Mouse (Mus musculus): ENCODE measurements around the gene Zfp784. TPM values are rescaled to one million over a fixed set of nuclear protein-coding genes. Genes with fewer than 3 reads are reported as not detected.

Gene Zfp784
- polyA plus RNA-seq, 1 experiment from 2014 or later, result 4.4 TPM

- Histone ChIP-seq H3K9ac (ENCODE audit: low read depth, low read length) (peak overlapping the region; percentile 86), H3K4me3 (ENCODE audit: low read depth, low read length) (peak overlapping the region; percentile 79), H3K4me2 (ENCODE audit: low read depth, low read length) (peak overlapping the region; percentile 84)
Observed at GRCm38 (mm10) chr7:4995268-4996002, 42.8 kb downstream of the Zfp784 start.

GRCm38 (mm10) chr7:4993999-4994788 is 44.1 kb downstream of the Zfp784 start:
- ATAC-seq (ENCODE audit: low read depth) (no peak), DNase-seq (ENCODE audit: low spot score) (no peak)
- peaks cover 31% of the 10 kb centered on the region for H3K36me3 ChIP-seq (ENCODE audit: control insufficient read depth, insufficient read depth, low read length)
- H3K4me2 ChIP-seq (ENCODE audit: low read depth, low read length), result peak overlapping the region; percentile 84
- peaks cover 14% of the 10 kb centered on the region for H3K4me1 ChIP-seq (ENCODE audit: control insufficient read depth, insufficient read depth, low read length)
- peak overlapping the region; percentile 79; the same call in 1 of the 2 replicates for H3K4me3 ChIP-seq (ENCODE audit: low read depth, low read length)
- H3K27me3 ChIP-seq (replicated peaks; ENCODE audit: control insufficient read depth, insufficient read depth, low read length), result peaks cover 5% of the 10 kb centered on the region; the same call in 1 of the 2 replicates
- H3K9ac ChIP-seq (ENCODE audit: low read depth, low read length), result peak overlapping the region; percentile 86; the same call in 1 of the 2 replicates
- H3K9me3 ChIP-seq (ENCODE audit: control insufficient read depth, low read length), result 0 out of 2 replicates have a peak, but pooled peaks cover 8% of the 10 kb centered on the region
- H3K27ac ChIP-seq (replicated peaks; ENCODE audit: low read depth, low read length), result no peak overlapping the region
- WGBS, result 64% methylated on average over 42 of the region's 59 CpGs

More at GRCm38 (mm10) chr7:4995268-4996002, 42.8 kb downstream of the Zfp784 start:
- 4% methylated on average over 16 of the region's 19 CpGs for WGBS
- H3K27ac ChIP-seq (replicated peaks; ENCODE audit: low read depth, low read length), result peak overlapping the region; percentile 53
- peaks cover 5% of the 10 kb centered on the region; the same call in 1 of the 2 replicates for H3K27me3 ChIP-seq (replicated peaks; ENCODE audit: control insufficient read depth, insufficient read depth, low read length)
- DNase-seq (ENCODE audit: low spot score) (no peak), ATAC-seq (ENCODE audit: low read depth) (no peak)
- H3K4me1 ChIP-seq (ENCODE audit: control insufficient read depth, insufficient read depth, low read length), result peaks cover 14% of the 10 kb centered on the region
- peaks cover 31% of the 10 kb centered on the region for H3K36me3 ChIP-seq (ENCODE audit: control insufficient read depth, insufficient read depth, low read length)
- 0 out of 2 replicates have a peak, but pooled peaks cover 8% of the 10 kb centered on the region for H3K9me3 ChIP-seq (ENCODE audit: control insufficient read depth, low read length)

- H3K27me3 ChIP-seq (replicated peaks; ENCODE audit: control insufficient read depth, insufficient read depth, low read length), result peaks cover 5% of the 10 kb centered on the region; the same call in 1 of the 2 replicates
- H3K4me1 ChIP-seq (ENCODE audit: control insufficient read depth, insufficient read depth, low read length), result peaks cover 14% of the 10 kb centered on the region
- no peak for ATAC-seq (ENCODE audit: low read depth)
- H3K4me2 ChIP-seq (ENCODE audit: low read depth, low read length), result peak overlapping the region; percentile 84; the same call in 1 of the 2 replicates
- 0 out of 2 replicates have a peak, but pooled peaks cover 8% of the 10 kb centered on the region for H3K9me3 ChIP-seq (ENCODE audit: control insufficient read depth, low read length)
- H3K4me3 ChIP-seq (ENCODE audit: low read depth, low read length), result no peak overlapping the region
- H3K36me3 ChIP-seq (ENCODE audit: control insufficient read depth, insufficient read depth, low read length), result peaks cover 31% of the 10 kb centered on the region
- H3K9ac ChIP-seq (ENCODE audit: low read depth, low read length), result peak overlapping the region; percentile 19; the same call in 1 of the 2 replicates
- no peak for DNase-seq (ENCODE audit: low spot score)
- no peak overlapping the region for H3K27ac ChIP-seq (replicated peaks; ENCODE audit: low read depth, low read length)
- 55% methylated on average over 28 of the region's 55 CpGs for WGBS
Observed at GRCm38 (mm10) chr7:4993347-4993998, 44.8 kb downstream of the Zfp784 start.

- no peak for ATAC-seq (ENCODE audit: low read depth)
- 60% methylated on average over 2 of the region's 2 CpGs for WGBS
- Histone ChIP-seq H3K27ac (replicated peaks; ENCODE audit: low read depth, low read length) (no peak overlapping the region), H3K27me3 (replicated peaks; ENCODE audit: control insufficient read depth, insufficient read depth, low read length) (no peaks in the 10 kb centered on the region), H3K9ac (ENCODE audit: low read depth, low read length) (no peak overlapping the region), H3K9me3 (ENCODE audit: control insufficient read depth, low read length) (0 out of 2 replicates have a peak, but pooled peaks cover 8% of the 10 kb centered on the region), H3K36me3 (ENCODE audit: control insufficient read depth, insufficient read depth, low read length) (peaks cover 21% of the 10 kb centered on the region), H3K4me2 (ENCODE audit: low read depth, low read length) (no peak overlapping the region), H3K4me3 (ENCODE audit: low read depth, low read length) (no peak overlapping the region), H3K4me1 (ENCODE audit: control insufficient read depth, insufficient read depth, low read length) (no peaks in the 10 kb centered on the region)
- no peak for DNase-seq (ENCODE audit: low spot score)
Observed at GRCm38 (mm10) chr7:4988250-4988649, 50.0 kb downstream of the Zfp784 start.

Other genes with a start within 250 kb of the Zfp784 start
- 5.5 and 6.6 TPM in 2 replicates for gene Tmem238, start 248.8 kb downstream of the Zfp784 start, polyA plus RNA-seq (2014; fragmentation: Nextera tagmentation; extraction: Ambion mirVana)
- gene Rpl28, start 245.6 kb downstream of the Zfp784 start, polyA plus RNA-seq (2014; fragmentation: Nextera tagmentation; extraction: Ambion mirVana), result 275 and 300 TPM in 2 replicates
- gene Ube2s, start 225.9 kb downstream of the Zfp784 start, polyA plus RNA-seq (2014; fragmentation: Nextera tagmentation; extraction: Ambion mirVana), result 347 and 359 TPM in 2 replicates
- gene Shisa7, start 193.8 kb downstream of the Zfp784 start, polyA plus RNA-seq (2014; fragmentation: Nextera tagmentation; extraction: Ambion mirVana), result 0.68 and 0.76 TPM in 2 replicates
- 6.5 and 7.0 TPM in 2 replicates for gene Isoc2b, start 168.2 kb downstream of the Zfp784 start, polyA plus RNA-seq (2014; fragmentation: Nextera tagmentation; extraction: Ambion mirVana)
- gene Isoc2a, start 161.3 kb downstream of the Zfp784 start, polyA plus RNA-seq (2014; fragmentation: Nextera tagmentation; extraction: Ambion mirVana), result 1.3 and 1.6 TPM in 2 replicates
- gene Gm36210, start 131.9 kb downstream of the Zfp784 start, polyA plus RNA-seq (2014; fragmentation: Nextera tagmentation; extraction: Ambion mirVana), result 0.35 TPM in 1 of 2 replicates, not detected in the other
- gene Zfp628, start 123.2 kb downstream of the Zfp784 start, polyA plus RNA-seq (2014; fragmentation: Nextera tagmentation; extraction: Ambion mirVana), result 3.7 and 4.0 TPM in 2 replicates
- gene Nat14, start 116.4 kb downstream of the Zfp784 start, polyA plus RNA-seq (2014; fragmentation: Nextera tagmentation; extraction: Ambion mirVana), result 1.9 and 2.6 TPM in 2 replicates
- 8.1 and 8.7 TPM in 2 replicates for gene Ssc5d, start 112.7 kb downstream of the Zfp784 start, polyA plus RNA-seq (2014; fragmentation: Nextera tagmentation; extraction: Ambion mirVana)
- gene Sbk2, start 74.0 kb downstream of the Zfp784 start, polyA plus RNA-seq (2014; fragmentation: Nextera tagmentation; extraction: Ambion mirVana), result 0.64 and 0.92 TPM in 2 replicates
- gene Sbk3, start 67.3 kb downstream of the Zfp784 start, polyA plus RNA-seq (2014; fragmentation: Nextera tagmentation; extraction: Ambion mirVana), result 0.06 and 0.08 TPM in 2 replicates
- 23.0 and 30.4 TPM in 2 replicates for gene Zfp579, start 42.3 kb downstream of the Zfp784 start, polyA plus RNA-seq (2014; fragmentation: Nextera tagmentation; extraction: Ambion mirVana)
- gene Zfp524, start 24.0 kb downstream of the Zfp784 start, polyA plus RNA-seq (2014; fragmentation: Nextera tagmentation; extraction: Ambion mirVana), result 14.5 and 16.5 TPM in 2 replicates
- gene Fiz1, start 23.7 kb downstream of the Zfp784 start, polyA plus RNA-seq (2014; fragmentation: Nextera tagmentation; extraction: Ambion mirVana), result 31.1 and 32.8 TPM in 2 replicates
- gene Gm44973, start 22.9 kb downstream of the Zfp784 start, polyA plus RNA-seq (2014; fragmentation: Nextera tagmentation; extraction: Ambion mirVana), result 1.5 TPM in 1 of 2 replicates, not detected in the other
- 5.3 and 5.8 TPM in 2 replicates for gene Zfp865, start 18.1 kb downstream of the Zfp784 start, polyA plus RNA-seq (2014; fragmentation: Nextera tagmentation; extraction: Ambion mirVana)
- gene Ccdc106, start 17.9 kb downstream of the Zfp784 start, polyA plus RNA-seq (2014; fragmentation: Nextera tagmentation; extraction: Ambion mirVana), result 21.6 and 30.7 TPM in 2 replicates
- not detected in 2 replicates for gene 4632433K11Rik, start 4.3 kb downstream of the Zfp784 start, polyA plus RNA-seq (2014; fragmentation: Nextera tagmentation; extraction: Ambion mirVana)
- 34.9 and 44.1 TPM in 2 replicates for gene Zfp580, start 13.1 kb upstream of the Zfp784 start, polyA plus RNA-seq (2014; fragmentation: Nextera tagmentation; extraction: Ambion mirVana)
- 105 and 114 TPM in 2 replicates for gene U2af2, start 23.7 kb upstream of the Zfp784 start, polyA plus RNA-seq (2014; fragmentation: Nextera tagmentation; extraction: Ambion mirVana)
- gene Epn1, start 41.8 kb upstream of the Zfp784 start, polyA plus RNA-seq (2014; fragmentation: Nextera tagmentation; extraction: Ambion mirVana), result 59.3 and 66.2 TPM in 2 replicates
- not detected in 2 replicates for gene Rfpl4, start 78.5 kb upstream of the Zfp784 start, polyA plus RNA-seq (2014; fragmentation: Nextera tagmentation; extraction: Ambion mirVana)
- 0.22 and 0.62 TPM in 2 replicates for gene Rasl2-9, start 87.5 kb upstream of the Zfp784 start, polyA plus RNA-seq (2014; fragmentation: Nextera tagmentation; extraction: Ambion mirVana)
- gene Vmn1r55, start 111.2 kb upstream of the Zfp784 start, polyA plus RNA-seq (2014; fragmentation: Nextera tagmentation; extraction: Ambion mirVana), result not detected in 2 replicates
- gene Vmn1r56, start 158.3 kb upstream of the Zfp784 start, polyA plus RNA-seq (2014; fragmentation: Nextera tagmentation; extraction: Ambion mirVana), result not detected in 2 replicates
- not detected in 2 replicates for gene Vmn1r57, start 180.0 kb upstream of the Zfp784 start, polyA plus RNA-seq (2014; fragmentation: Nextera tagmentation; extraction: Ambion mirVana)